Mouse (Mus musculus) cerebellum, adult 11 months (tissue): Measurements from ENCODE around the gene Car12.
A peak's percentile ranks its signal among the peaks of the same experiment; 100 is the strongest.

Experiments
- DNase-seq: peaks from one replicate; pipeline ENCODE4 v3.0.0; 2022

Gene Car12

GRCm38 (mm10) chr9:66713135-66714021 is at the start of gene Car12:
Gene Car12 (plus strand): TSS chr9:66713686.
- peak; percentile 33 for DNase-seq

GRCm38 (mm10) chr9:66663764-66664163 is 49.7 kb upstream of the Car12 start:
- no peak for DNase-seq

- no peak for DNase-seq
These were observed 48.9 kb upstream of the Car12 start for GRCm38 (mm10) chr9:66664561-66664960.

- DNase-seq = no peak
These were observed 47.3 kb upstream of the Car12 start for GRCm38 (mm10) chr9:66666153-66666552.

GRCm38 (mm10) chr9:66667046-66667445 is 46.4 kb upstream of the Car12 start:
- DNase-seq = no peak

- DNase-seq = no peak
These were observed 45.6 kb upstream of the Car12 start for GRCm38 (mm10) chr9:66667868-66668267.

GRCm38 (mm10) chr9:66669561-66670078 is 43.9 kb upstream of the Car12 start:
- no peak for DNase-seq

GRCm38 (mm10) chr9:66673771-66674170 is 39.7 kb upstream of the Car12 start:
- no peak for DNase-seq

- no peak for DNase-seq
These were observed 37.9 kb upstream of the Car12 start for GRCm38 (mm10) chr9:66675566-66675965.

- DNase-seq = no peak
These were observed 33.4 kb upstream of the Car12 start for GRCm38 (mm10) chr9:66680102-66680501.

- no peak for DNase-seq
These were observed 30.7 kb upstream of the Car12 start for GRCm38 (mm10) chr9:66682822-66683221.

GRCm38 (mm10) chr9:66685730-66686129 is 27.8 kb upstream of the Car12 start:
- DNase-seq = no peak

- DNase-seq = no peak
These were observed 25.8 kb upstream of the Car12 start for GRCm38 (mm10) chr9:66687713-66688112.

- no peak for DNase-seq
These were observed 21.7 kb upstream of the Car12 start for GRCm38 (mm10) chr9:66691683-66692305.

GRCm38 (mm10) chr9:66697355-66698140 is 15.9 kb upstream of the Car12 start:
- DNase-seq = no peak

GRCm38 (mm10) chr9:66699748-66700147 is 13.7 kb upstream of the Car12 start:
- DNase-seq = no peak

- peak; percentile 55 for DNase-seq
These were observed 10.5 kb upstream of the Car12 start for GRCm38 (mm10) chr9:66703002-66703401.

GRCm38 (mm10) chr9:66705354-66705753 is 8.1 kb upstream of the Car12 start:
- DNase-seq = no peak

- DNase-seq = peak; percentile 70
These were observed 7.7 kb upstream of the Car12 start for GRCm38 (mm10) chr9:66705766-66706165.

- DNase-seq = no peak
These were observed 5.3 kb upstream of the Car12 start for GRCm38 (mm10) chr9:66708054-66708772.

- no peak for DNase-seq
These were observed 4.5 kb upstream of the Car12 start for GRCm38 (mm10) chr9:66708816-66709555.

- no peak for DNase-seq
These were observed 2.9 kb upstream of the Car12 start for GRCm38 (mm10) chr9:66710626-66711025.
